Mouse (Mus musculus) embryonic facial prominence, embryonic 14.5 days (tissue): Measurements from ENCODE around the gene Cyp2d11. TPM values are rescaled to one million over a fixed set of nuclear protein-coding genes. Genes with fewer than 3 reads are reported as not detected.

Experiments used
- microRNA-seq: library from miRNA; unstranded; fragments of <30 nt; microRNA quantifications from one replicate; pipeline ENCODE4, GENCODE M21; 2016; ENCODE audit warnings: borderline number of aligned reads
- polyA plus RNA-seq: library from polyadenylated mRNA; unstranded; fragments of >200 nt; fragmentation: Nextera tagmentation; extraction: Ambion mirVana; gene quantifications from 2 replicates; pipeline ENCODE4 v1.2.1, GENCODE M21; 2014

The Cyp2d11 gene
- polyA plus RNA-seq, 1 experiment from 2014 or later, result not detected

Small RNA genes within 50 kb of the gene (microRNA-seq; reads per million reads assigned to microRNA genes)
- gene Gm25990 (not detected), gene Gm27331 (not detected), gene Mir7684 (not detected)

Other genes with a start within 250 kb of the Cyp2d11 start
- 99.2 and 123 TPM in 2 replicates for gene Srebf2, start 246.8 kb downstream of the Cyp2d11 start, polyA plus RNA-seq
- gene Shisa8, start 181.2 kb downstream of the Cyp2d11 start, polyA plus RNA-seq, result 0.93 and 1.4 TPM in 2 replicates
- gene Tnfrsf13c, start 169.7 kb downstream of the Cyp2d11 start, polyA plus RNA-seq, result 0.17 and 0.40 TPM in 2 replicates
- gene Cenpm, start 149.3 kb downstream of the Cyp2d11 start, polyA plus RNA-seq, result 51.7 and 63.5 TPM in 2 replicates
- gene 1500009C09Rik, start 141.6 kb downstream of the Cyp2d11 start, polyA plus RNA-seq, result 0.25 TPM in 1 of 2 replicates, not detected in the other
- 13.7 and 16.7 TPM in 2 replicates for gene Sept3, start 119.1 kb downstream of the Cyp2d11 start, polyA plus RNA-seq
- gene Wbp2nl, start 95.1 kb downstream of the Cyp2d11 start, polyA plus RNA-seq, result 0.20 TPM in 1 of 2 replicates, not detected in the other
- 55.7 and 65.8 TPM in 2 replicates for gene Naga, start 55.1 kb downstream of the Cyp2d11 start, polyA plus RNA-seq
- 12.9 and 15.3 TPM in 2 replicates for gene Pheta2, start 55.1 kb downstream of the Cyp2d11 start, polyA plus RNA-seq
- gene Smdt1, start 55.1 kb downstream of the Cyp2d11 start, polyA plus RNA-seq, result 242 and 262 TPM in 2 replicates
- 325 and 390 TPM in 2 replicates for gene Ndufa6, start 39.7 kb downstream of the Cyp2d11 start, polyA plus RNA-seq
- gene Cyp2d22, start 13.8 kb downstream of the Cyp2d11 start, polyA plus RNA-seq, result 5.4 and 5.6 TPM in 2 replicates
- gene Cyp2d10, start 13.2 kb upstream of the Cyp2d11 start, polyA plus RNA-seq, result not detected in 2 replicates
- gene Cyp2d9, start 39.4 kb upstream of the Cyp2d11 start, polyA plus RNA-seq, result not detected in 2 replicates
- gene Cyp2d12, start 161.1 kb upstream of the Cyp2d11 start, polyA plus RNA-seq, result not detected in 2 replicates
- not detected in 2 replicates for gene Cyp2d34, start 226.9 kb upstream of the Cyp2d11 start, polyA plus RNA-seq